18 mouse cellular contexts compared by ENCODE assay signal in the genomic region with DNA sequence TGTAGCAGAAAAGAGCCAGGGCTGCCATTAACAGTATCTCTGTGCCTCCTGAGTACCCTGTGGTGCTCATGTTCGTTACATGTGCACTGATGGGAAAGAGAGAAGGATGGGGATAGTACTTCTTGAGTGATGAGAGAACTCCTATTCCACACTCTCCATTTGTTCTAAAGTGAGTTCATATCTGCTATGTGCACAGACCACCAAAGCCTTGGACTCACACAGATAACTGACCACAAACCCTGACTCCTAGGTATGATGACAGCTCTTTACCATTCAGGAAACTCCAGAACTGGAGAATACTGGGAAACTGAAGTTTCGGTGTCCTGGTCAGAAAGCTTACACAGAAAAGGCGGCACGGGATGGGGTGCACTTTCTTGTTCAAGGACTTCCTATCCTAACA. TPM values are rescaled to one million over a fixed set of nuclear protein-coding genes. Genes with fewer than 3 reads are reported as not detected.
"Had no signal": no experiment of that assay in that cellular context is flagged by ENCODE, and none has a peak within 500 bp of the region (broad histone marks: within the 10 kb centered on the region; RNA-seq: fewer than 3 reads in every experiment).

No protein-coding gene starts in this region.

- H3K9me3 ChIP-seq: liver, embryonic 15.5 days; lung, embryonic 15.5 days; midbrain, embryonic 10.5 days; midbrain, embryonic 13.5 days; midbrain, embryonic 15.5 days; neural tube, embryonic 12.5 days; stomach, embryonic 15.5 days had no signal

- DNase-seq: liver, postnatal 0 days; lung, adult 2 months; lung, postnatal 14 days; lung, postnatal 36 days; right cerebral cortex, postnatal 14 days; thymus, adult 2 months; thymus, postnatal 25 days; thymus, postnatal 4 days had no signal

- H3K4me1 ChIP-seq: liver, embryonic 15.5 days; lung, embryonic 15.5 days; midbrain, embryonic 10.5 days; midbrain, embryonic 13.5 days; midbrain, embryonic 15.5 days; neural tube, embryonic 12.5 days; stomach, embryonic 15.5 days had no signal

- H3K36me3 ChIP-seq: liver, embryonic 15.5 days; lung, embryonic 15.5 days; midbrain, embryonic 10.5 days; midbrain, embryonic 13.5 days; midbrain, embryonic 15.5 days; neural tube, embryonic 12.5 days; stomach, embryonic 15.5 days had no signal

- H3K4me3 ChIP-seq: liver, embryonic 15.5 days; lung, embryonic 15.5 days; midbrain, embryonic 10.5 days; midbrain, embryonic 13.5 days; midbrain, embryonic 15.5 days; neural tube, embryonic 12.5 days; stomach, embryonic 15.5 days had no signal

- H3K27me3 ChIP-seq: liver, embryonic 15.5 days; lung, embryonic 15.5 days; midbrain, embryonic 13.5 days; midbrain, embryonic 15.5 days; neural tube, embryonic 12.5 days; stomach, embryonic 15.5 days had no signal

- ATAC-seq: liver, postnatal 0 days; lung, postnatal 0 days; midbrain, embryonic 13.5 days; midbrain, embryonic 15.5 days had no signal

RNA-seq across cellular contexts. Expression of gene Prune2, which starts 25.8 kb away (rescaled TPM):
- total RNA-seq: megakaryocyte-erythroid progenitor cell, adult 5-6 weeks; monocyte, adult 5-6 weeks had no signal
